ENCODE assay signal across 8 mouse cellular contexts in genomic region chr2:48949743-48950251, GRCm38 (mm10). TPM values are rescaled to one million over a fixed set of nuclear protein-coding genes. Genes with fewer than 3 reads are reported as not detected.
A peak's percentile ranks its signal among the peaks of the same experiment; 100 is the strongest.
DNase-seq lines count a peak whose midpoint lies in the region; ATAC-seq lines count a peak whose summit lies in the region.

No protein-coding gene starts in this region.

- intact Hi-C loops in heart, postnatal 10 days (cut with DNase I), result no loop called here

- WGBS in forebrain, embryonic 12.5 days, result 0% methylated on average over 6 of the region's 9 CpGs

- peaks cover 7% of the 10 kb centered on the region for H3K4me1 ChIP-seq in forebrain, embryonic 12.5 days

- H3K4me3 ChIP-seq in forebrain, embryonic 12.5 days (replicated peaks), result peak overlapping the region; percentile 83

- H3K4me2 ChIP-seq in forebrain, embryonic 12.5 days, result peak overlapping the region; percentile 66

- peak; percentile 79 for ATAC-seq in forebrain, embryonic 12.5 days (ENCODE audit: low FRiP score)

- H3K27me3 ChIP-seq in forebrain, embryonic 12.5 days, result no peaks in the 10 kb centered on the region

- no peaks in the 10 kb centered on the region for H3K9me3 ChIP-seq in forebrain, embryonic 12.5 days

- peak overlapping the region; percentile 81 for H3K9ac ChIP-seq in forebrain, embryonic 12.5 days

- peak; percentile 72 for DNase-seq in MN1 (ENCODE audit: low spot score)
- peak; percentile 65 for DNase-seq in brain, adult 2 months (ENCODE audit: low read depth, low spot score)
- peak; percentile 56 to 62 for DNase-seq in heart, postnatal 10 days
- DNase-seq in layer of hippocampus, postnatal 10 days (ENCODE audit: low spot score in 2 of 2), result peak; percentile 57 to 70
- peak; percentile 58 for DNase-seq in lung, postnatal 10 days
- peak; percentile 46 for DNase-seq in ovary, postnatal 36 days (ENCODE audit: low spot score)
- DNase-seq in urinary bladder, postnatal 36 days (ENCODE audit: low spot score in 2 of 2), result peak; percentile 19 to 32

- no peaks in the 10 kb centered on the region for H3K36me3 ChIP-seq in forebrain, embryonic 12.5 days (replicated peaks)

- H3K27ac ChIP-seq in forebrain, embryonic 12.5 days, result peak overlapping the region; percentile 95

RNA-seq across cellular contexts. Expression of gene Orc4, which starts 0.3 kb away (rescaled TPM):
- polyA plus RNA-seq in forebrain, embryonic 12.5 days (2016; fragmentation: Nextera tagmentation; extraction: Ambion mirVana), result 131 and 132 TPM in 2 replicates
- 10 to 100 TPM; 35.4 to 39.6 TPM for total RNA-seq in heart, postnatal 10 days (2021)
- total RNA-seq in layer of hippocampus, postnatal 10 days (2021), result 10 to 100 TPM; 62.0 to 79.2 TPM

RNA-seq across cellular contexts. Expression of gene Mbd5, which starts 0.5 kb away (rescaled TPM):
- 36.0 and 37.0 TPM in 2 replicates for polyA plus RNA-seq in forebrain, embryonic 12.5 days (2016; fragmentation: Nextera tagmentation; extraction: Ambion mirVana)
- total RNA-seq in heart, postnatal 10 days (2021), result 10 to 100 TPM; 34.4 to 37.8 TPM
- total RNA-seq in layer of hippocampus, postnatal 10 days (2021), result 100 to 1,000 TPM in 1 of 2 experiments, 10 to 100 TPM in 1; 96.6 to 100 TPM

Comparison
In these comparisons a context has a peak if more than half of its experiments do, and no peak if none do; other contexts are left out.
1. Peak in every context shown above with its lines: DNase-seq, ATAC-seq, H3K4me3 ChIP-seq and H3K27ac ChIP-seq.